Mouse (Mus musculus) bone marrow macrophage, adult 2 months (primary cell): Measurements from ENCODE around the gene Aktip.

ENCODE experiments used
- CTCF ChIP-seq: IDR thresholded peaks from 2 replicates; pipeline ENCODE4 v1.5.1; 2012; ENCODE audit warnings: low read depth, mild to moderate bottlenecking, low read length, moderate library complexity
- POLR2A ChIP-seq: IDR thresholded peaks from 2 replicates; pipeline ENCODE4 v1.6.1; 2012; ENCODE audit warnings: mild to moderate bottlenecking, low read depth, low read length, borderline replicate concordance

DNA sequence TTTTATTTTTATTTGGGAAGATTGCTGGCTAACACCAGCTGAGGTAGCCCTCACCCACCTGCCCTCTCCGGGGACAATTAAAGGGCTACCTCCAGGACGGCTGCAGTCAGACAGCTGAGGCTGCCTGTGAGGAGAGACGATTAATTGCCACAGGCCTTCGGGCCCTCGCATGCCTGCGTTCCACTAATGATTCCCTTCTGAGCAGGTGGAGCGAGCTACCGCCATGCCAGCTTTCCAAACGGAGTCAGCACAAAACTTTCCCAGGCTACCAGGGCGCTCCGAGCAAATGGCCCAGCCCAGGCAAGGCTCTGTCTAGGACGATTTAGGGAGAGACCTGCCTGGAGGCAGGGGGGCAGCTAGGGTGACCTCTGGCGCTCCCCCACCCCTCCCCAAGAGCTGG, 28.2 kb downstream of the Aktip start:
- TF ChIP-seq POLR2A (no peak), CTCF (no peak)
